Mouse (Mus musculus) E14TG2a.4 (cell line): ENCODE measurements around the gene Grm1.

Experiments used
- H3K27me3 ChIP-seq: 2 replicates; pipeline ENCODE4 v1.6.1; 2014; ENCODE audit warnings: low read length, control low read depth; ENCODE audit not compliant: insufficient read depth
- H3K36me3 ChIP-seq: 2 replicates; pipeline ENCODE4 v1.6.1; 2014; ENCODE audit warnings: low read length, control low read depth; ENCODE audit not compliant: insufficient read depth
- H3K4me1 ChIP-seq: replicated peaks from 2 replicates; pipeline ENCODE4 v1.6.1; 2014; ENCODE audit warnings: low read depth, low read length, control low read depth
- H3K4me3 ChIP-seq: replicated peaks from 2 replicates; pipeline ENCODE4 v1.5.1; 2014; ENCODE audit warnings: mild to moderate bottlenecking, low read length
- H3K9me3 ChIP-seq: 2 replicates; pipeline ENCODE4 v1.6.1; 2014; ENCODE audit warnings: low read length, control low read depth
- CTCF ChIP-seq: conservative IDR thresholded peaks from 2 replicates; pipeline ENCODE4 v1.5.1; 2014; ENCODE audit warnings: low read length
- NANOG ChIP-seq: IDR thresholded peaks from 2 replicates; pipeline ENCODE4 v1.6.1; 2014; ENCODE audit warnings: borderline replicate concordance, low read length, mixed read lengths
- POU5F1 ChIP-seq: IDR thresholded peaks from 2 replicates; pipeline ENCODE4 v1.6.1; 2014; ENCODE audit warnings: low read length, borderline replicate concordance

Gene Grm1

DNA sequence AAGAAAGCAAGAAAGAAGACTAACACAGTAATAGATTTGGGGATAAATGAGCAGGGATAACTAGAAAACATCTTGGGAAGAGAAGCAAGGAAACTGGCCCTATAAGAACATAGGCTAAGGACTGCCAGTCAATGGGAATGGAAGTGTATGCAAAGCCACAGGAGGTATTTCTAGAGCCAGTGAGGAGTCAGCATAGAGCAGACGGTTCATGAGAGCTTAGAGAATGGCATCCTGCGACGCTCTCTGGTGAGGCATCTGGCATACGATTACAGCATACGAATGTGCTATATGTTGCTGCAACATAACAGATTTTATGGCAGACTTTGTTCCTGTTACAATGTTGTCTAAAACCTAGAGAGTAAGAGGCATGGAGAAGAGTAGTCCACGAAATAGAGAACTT lies 139.9 kb downstream of the Grm1 start:
- H3K4me3 ChIP-seq, result no peak overlapping the region
- no peaks in the 10 kb centered on the region for H3K27me3 ChIP-seq
- H3K4me1 ChIP-seq, result no peaks in the 10 kb centered on the region
- no peaks in the 10 kb centered on the region for H3K36me3 ChIP-seq
- H3K9me3 ChIP-seq, result 0 out of 2 replicates have a peak, but pooled peaks cover 4% of the 10 kb centered on the region
- TF ChIP-seq POU5F1, result no peak
- no peak for TF ChIP-seq CTCF
- no peak for TF ChIP-seq NANOG

DNA sequence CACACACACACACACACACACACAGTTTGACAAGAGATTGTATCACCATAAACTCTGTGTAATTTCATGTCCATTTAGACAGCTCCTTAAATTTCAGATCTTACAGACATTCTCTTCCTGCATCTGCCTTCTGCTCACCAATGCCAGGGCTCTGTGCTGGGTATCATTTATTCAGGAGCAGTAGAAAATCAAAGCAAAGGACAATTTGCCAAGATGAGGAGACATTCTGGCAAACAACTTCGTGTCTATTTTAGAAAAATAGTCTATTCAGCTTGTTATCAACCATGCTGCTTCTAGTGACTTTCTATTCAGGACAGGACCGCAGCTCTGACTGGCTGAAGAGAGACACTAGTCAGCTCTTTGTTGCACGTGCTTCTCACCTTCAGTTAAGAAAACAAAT lies 146.3 kb downstream of the Grm1 start:
- H3K9me3 ChIP-seq, result no peaks in the 10 kb centered on the region
- H3K4me1 ChIP-seq, result no peaks in the 10 kb centered on the region
- no peaks in the 10 kb centered on the region for H3K27me3 ChIP-seq
- H3K36me3 ChIP-seq, result no peaks in the 10 kb centered on the region
- TF ChIP-seq NANOG (no peak), POU5F1 (no peak), CTCF (no peak)
- H3K4me3 ChIP-seq, result no peak overlapping the region

DNA sequence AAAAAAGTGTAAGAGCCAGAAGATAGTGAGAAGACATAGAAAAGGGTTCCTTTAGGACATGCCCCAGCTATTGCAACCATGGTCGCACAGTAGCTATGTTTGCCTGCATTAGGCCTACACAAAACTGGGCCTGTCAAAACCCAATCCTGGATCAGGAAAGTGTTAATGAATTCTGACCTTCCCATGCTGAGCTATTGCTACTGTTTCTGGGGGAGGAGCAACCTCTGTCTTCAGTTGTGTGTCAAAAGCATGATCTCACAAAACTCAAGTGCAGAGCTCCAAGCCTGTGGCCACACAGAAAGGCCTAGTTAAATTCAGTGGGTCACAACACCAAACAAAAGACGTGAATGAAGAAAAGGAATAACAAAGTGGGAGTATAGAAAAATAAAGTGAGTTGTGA lies 152.5 kb downstream of the Grm1 start:
- TF ChIP-seq NANOG, result no peak
- no peak for TF ChIP-seq POU5F1
- no peak for TF ChIP-seq CTCF
- no peak overlapping the region for H3K4me3 ChIP-seq
- H3K4me1 ChIP-seq, result no peaks in the 10 kb centered on the region
- H3K9me3 ChIP-seq, result no peaks in the 10 kb centered on the region
- no peaks in the 10 kb centered on the region for H3K36me3 ChIP-seq
- no peaks in the 10 kb centered on the region for H3K27me3 ChIP-seq

DNA sequence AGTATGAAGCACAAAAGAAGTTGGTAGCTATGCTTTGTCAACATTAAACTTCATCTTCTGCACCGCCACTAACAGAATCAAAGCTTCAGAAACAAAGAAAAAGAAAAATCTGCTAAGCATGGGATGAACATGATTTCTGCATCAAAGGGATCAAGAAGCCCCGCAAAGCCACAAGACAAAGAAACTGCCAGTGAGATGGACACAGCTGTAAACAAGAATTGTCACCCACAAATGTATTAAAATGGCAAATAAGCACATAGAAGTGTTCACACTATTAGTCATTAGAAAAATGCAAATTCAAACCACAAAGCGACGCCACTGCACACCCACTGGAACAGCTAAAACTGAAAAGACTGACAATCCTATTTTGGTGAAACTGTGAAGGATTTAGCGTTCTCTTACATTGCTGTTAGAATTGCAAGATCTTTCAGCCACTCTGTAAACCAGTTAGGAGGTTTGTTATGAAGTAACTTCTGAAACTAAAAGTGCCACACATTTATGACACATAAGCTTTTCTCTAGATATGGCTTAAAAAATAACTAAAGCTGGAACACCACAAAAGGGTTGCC lies 153.3 kb downstream of the Grm1 start:
- TF ChIP-seq POU5F1 (no peak), NANOG (no peak), CTCF (no peak)
- Histone ChIP-seq H3K4me3 (no peak overlapping the region), H3K36me3 (no peaks in the 10 kb centered on the region), H3K4me1 (no peaks in the 10 kb centered on the region), H3K27me3 (no peaks in the 10 kb centered on the region), H3K9me3 (no peaks in the 10 kb centered on the region)

DNA sequence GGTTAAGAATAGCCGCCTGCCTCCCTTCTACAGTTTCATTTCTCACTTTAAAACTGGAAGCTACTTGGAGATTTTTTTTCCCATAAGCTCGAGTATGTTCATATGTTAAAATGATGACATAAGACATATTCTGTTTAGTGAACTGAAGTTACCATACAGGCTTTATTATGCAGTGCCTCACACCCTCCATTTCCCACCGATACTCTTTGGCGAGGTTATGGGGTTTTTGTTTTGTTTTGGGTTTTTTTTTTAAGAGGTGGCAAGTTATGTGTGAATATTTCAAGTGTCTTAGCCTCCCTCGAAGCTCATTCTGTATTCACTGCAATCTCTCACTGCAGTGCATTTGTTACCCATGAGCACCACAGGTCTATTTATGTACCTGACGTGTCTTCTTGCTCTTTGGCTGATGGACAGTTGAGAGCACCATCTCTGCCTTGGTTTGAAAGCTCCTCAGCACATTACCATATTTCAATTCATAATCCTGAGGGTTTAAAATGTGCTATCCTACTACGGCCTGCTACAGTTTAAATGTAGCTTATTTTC lies 164.2 kb downstream of the Grm1 start:
- Histone ChIP-seq H3K9me3 (no peaks in the 10 kb centered on the region), H3K36me3 (no peaks in the 10 kb centered on the region), H3K4me3 (no peak overlapping the region), H3K27me3 (no peaks in the 10 kb centered on the region), H3K4me1 (no peaks in the 10 kb centered on the region)
- TF ChIP-seq CTCF, result no peak
- TF ChIP-seq NANOG, result no peak
- TF ChIP-seq POU5F1, result no peak

DNA sequence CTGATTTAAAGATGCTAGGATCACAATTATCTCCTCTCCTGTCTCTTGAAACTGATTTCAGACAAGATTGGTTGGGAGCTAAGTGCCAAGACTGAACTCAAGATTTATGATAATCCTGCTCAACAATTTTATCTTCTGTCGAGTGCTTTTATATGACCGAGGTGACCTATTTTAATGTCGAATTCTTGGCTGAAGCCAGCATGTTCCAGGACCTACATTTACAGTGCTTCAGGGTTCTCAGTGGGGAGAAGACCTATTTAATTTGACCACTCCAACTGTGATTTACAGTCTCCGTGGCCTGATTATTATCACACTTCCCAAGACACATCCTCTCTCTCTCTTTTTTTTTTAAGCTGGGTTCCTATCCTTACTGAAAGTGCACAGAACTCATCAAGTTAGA lies 168.5 kb downstream of the Grm1 start:
- TF ChIP-seq POU5F1 (no peak), NANOG (no peak), CTCF (no peak)
- H3K27me3 ChIP-seq, result no peaks in the 10 kb centered on the region

DNA sequence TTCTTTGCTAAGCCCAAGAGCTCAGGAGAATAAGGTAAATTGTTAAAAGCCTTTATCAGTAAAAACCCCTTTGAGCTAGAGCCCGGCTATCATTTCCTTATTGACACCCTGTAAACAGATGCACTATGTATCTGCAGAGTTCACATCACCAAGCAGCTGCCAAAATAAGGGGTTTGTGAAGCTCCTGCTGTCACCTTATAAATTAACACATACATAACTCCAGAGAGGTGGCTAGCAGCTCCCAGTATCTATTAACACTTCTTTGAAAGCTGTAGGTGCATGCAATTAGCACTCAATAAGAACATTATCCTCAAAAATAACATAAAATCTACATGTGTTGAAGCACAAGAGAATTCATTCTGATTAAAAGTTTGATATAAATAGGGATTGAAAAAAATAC lies 191.9 kb downstream of the Grm1 start:
- Histone ChIP-seq H3K36me3 (no peaks in the 10 kb centered on the region), H3K4me3 (no peak overlapping the region), H3K9me3 (no peaks in the 10 kb centered on the region), H3K27me3 (no peaks in the 10 kb centered on the region), H3K4me1 (no peaks in the 10 kb centered on the region)
- TF ChIP-seq CTCF, result no peak
- TF ChIP-seq NANOG, result no peak
- no peak for TF ChIP-seq POU5F1

More for the DNA sequence above, 168.5 kb downstream of the Grm1 start:
- H3K9me3 ChIP-seq, result no peaks in the 10 kb centered on the region
- no peaks in the 10 kb centered on the region for H3K36me3 ChIP-seq
- H3K4me1 ChIP-seq, result no peaks in the 10 kb centered on the region
- no peak overlapping the region for H3K4me3 ChIP-seq

DNA sequence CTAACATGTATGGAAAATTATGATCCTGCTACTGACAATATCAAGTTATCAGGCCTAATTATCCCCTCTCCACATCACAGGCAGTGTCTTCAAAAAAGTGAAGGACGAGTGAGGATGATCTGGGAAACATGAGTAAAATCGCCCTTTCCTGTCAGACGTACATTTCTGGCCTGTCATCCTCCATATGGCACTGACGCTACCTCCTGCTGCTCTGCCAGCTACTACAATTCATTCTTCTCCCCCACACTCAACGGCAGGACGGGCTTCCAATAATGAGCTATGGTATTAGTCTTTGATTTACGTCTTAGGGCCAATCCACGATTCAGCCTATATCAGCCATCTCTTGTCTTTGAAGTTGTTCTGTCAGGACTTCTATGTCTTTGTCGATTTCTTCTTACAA lies 193.6 kb downstream of the Grm1 start:
- Histone ChIP-seq H3K36me3 (no peaks in the 10 kb centered on the region), H3K4me3 (no peak overlapping the region), H3K27me3 (no peaks in the 10 kb centered on the region), H3K9me3 (no peaks in the 10 kb centered on the region), H3K4me1 (no peaks in the 10 kb centered on the region)
- no peak for TF ChIP-seq POU5F1
- no peak for TF ChIP-seq NANOG
- TF ChIP-seq CTCF, result no peak

DNA sequence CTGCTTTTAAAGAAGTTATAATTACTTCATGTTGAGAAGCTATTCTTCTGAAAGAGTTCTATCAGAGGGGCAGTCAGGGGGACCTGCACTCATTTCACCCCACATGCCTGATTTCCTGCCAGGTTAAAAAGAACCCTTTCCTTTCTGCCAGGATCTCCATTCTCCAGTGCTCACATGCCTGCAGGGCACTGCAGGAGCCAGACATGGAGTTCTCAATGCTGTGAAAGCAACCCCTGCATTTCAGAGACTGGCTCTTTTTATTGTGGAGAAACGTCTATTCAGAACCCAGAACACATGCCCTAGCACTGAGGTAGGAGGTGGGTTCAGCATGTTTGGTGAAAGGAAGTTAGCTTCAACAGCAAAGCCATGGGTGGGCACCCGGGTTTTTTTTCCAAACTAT lies 197.2 kb downstream of the Grm1 start:
- no peaks in the 10 kb centered on the region for H3K4me1 ChIP-seq
- H3K4me3 ChIP-seq, result no peak overlapping the region
- H3K36me3 ChIP-seq, result no peaks in the 10 kb centered on the region
- no peaks in the 10 kb centered on the region for H3K27me3 ChIP-seq
- H3K9me3 ChIP-seq, result no peaks in the 10 kb centered on the region
- TF ChIP-seq CTCF (no peak), NANOG (no peak), POU5F1 (no peak)
